Mouse (Mus musculus) lung, embryonic 16.5 days (tissue): Measurements from ENCODE around the gene Gm5134. TPM values are rescaled to one million over a fixed set of nuclear protein-coding genes. Genes with fewer than 3 reads are reported as not detected.

ENCODE experiments used
- ATAC-seq: fragments of 200-750 bp; cut with Nextera tagmentation; 2 replicates; pipeline ENCODE4 v1.8.0; 2017; ENCODE audit warnings: low read depth, mild to moderate bottlenecking, moderate library complexity
- H3K27ac ChIP-seq: fragments of 300-500 bp; sonication (generic); 2 replicates; pipeline ENCODE4 v1.5.1; 2014; ENCODE audit warnings: mild to moderate bottlenecking, control low read depth, low read length
- H3K27me3 ChIP-seq: fragments of 300-500 bp; sonication (generic); 2 replicates; pipeline ENCODE4 v1.6.1; 2014; ENCODE audit warnings: low read depth, low read length, mixed read lengths; ENCODE audit not compliant: control insufficient read depth, insufficient read depth
- H3K36me3 ChIP-seq: fragments of 300-500 bp; sonication (generic); 2 replicates; pipeline ENCODE4 v1.6.1; 2014; ENCODE audit warnings: low read length; ENCODE audit not compliant: control insufficient read depth, insufficient read depth
- H3K4me1 ChIP-seq: fragments of 300-500 bp; sonication (generic); replicated peaks from 2 replicates; pipeline ENCODE4 v1.6.1; 2014; ENCODE audit warnings: low read length, mixed read lengths; ENCODE audit not compliant: control insufficient read depth, insufficient read depth
- H3K4me2 ChIP-seq: fragments of 300-500 bp; sonication (generic); 2 replicates; pipeline ENCODE4 v1.6.1; 2014; ENCODE audit warnings: low read depth, low read length, control low read depth
- H3K4me3 ChIP-seq: fragments of 300-500 bp; sonication (generic); 2 replicates; pipeline ENCODE4 v1.5.1; 2014; ENCODE audit warnings: mild to moderate bottlenecking, low read length, control low read depth
- H3K9ac ChIP-seq: fragments of 300-500 bp; sonication (generic); 2 replicates; pipeline ENCODE4 v1.6.1; 2014; ENCODE audit warnings: low read length, control low read depth
- H3K9me3 ChIP-seq: fragments of 300-500 bp; sonication (generic); 2 replicates; pipeline ENCODE4 v1.6.1; 2016; ENCODE audit warnings: low read length; ENCODE audit not compliant: control insufficient read depth
- WGBS: fragments of 180-500 bp; shearing (Covaris S2); extraction: QIAGEN DNeasy Blood & Tissue Kit; methylation state at CpG from one replicate; pipeline ENCODE4 v1.1.7; 2014; 5-methylcytosine and 5-hydroxymethylcytosine counted together
- polyA plus RNA-seq: library from polyadenylated mRNA; unstranded; fragments of >200 nt; fragmentation: Nextera tagmentation; extraction: Ambion mirVana; gene quantifications from 2 replicates; pipeline ENCODE4 v1.2.1, GENCODE M21; 2015

Gene Gm5134
- polyA plus RNA-seq, 1 experiment from 2014 or later, result not detected

DNA sequence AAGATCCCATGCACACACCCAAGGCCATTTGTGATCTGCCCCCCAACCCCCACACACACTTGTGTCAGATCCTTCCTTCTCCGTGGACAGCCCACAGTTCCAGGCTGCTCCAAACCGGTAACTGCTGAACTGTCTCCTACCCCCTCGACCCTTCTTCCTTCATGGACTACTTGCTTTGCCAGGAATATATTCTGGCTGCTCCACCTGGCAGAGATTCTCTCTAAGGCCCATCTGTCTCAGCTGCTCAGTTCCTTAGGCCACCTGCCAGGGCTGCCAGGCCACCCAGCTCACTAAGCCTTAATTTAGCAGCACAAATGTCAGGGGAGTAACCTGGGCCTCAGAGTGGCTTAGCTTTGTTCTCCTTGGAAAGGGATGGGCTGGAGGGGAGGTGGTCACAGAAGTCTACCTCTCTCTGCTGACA lies 47.8 kb downstream of the Gm5134 start:
- no peak for ATAC-seq
- H3K4me2 ChIP-seq, result no peak overlapping the region
- no peaks in the 10 kb centered on the region for H3K27me3 ChIP-seq
- no peaks in the 10 kb centered on the region for H3K9me3 ChIP-seq
- H3K36me3 ChIP-seq, result no peaks in the 10 kb centered on the region
- H3K4me3 ChIP-seq, result no peak overlapping the region
- no peaks in the 10 kb centered on the region; the same call in 1 of the 2 replicates for H3K4me1 ChIP-seq
- no peak overlapping the region for H3K27ac ChIP-seq
- H3K9ac ChIP-seq, result no peak overlapping the region
- WGBS, result 29% methylated on average over 3 of the region's 3 CpGs

DNA sequence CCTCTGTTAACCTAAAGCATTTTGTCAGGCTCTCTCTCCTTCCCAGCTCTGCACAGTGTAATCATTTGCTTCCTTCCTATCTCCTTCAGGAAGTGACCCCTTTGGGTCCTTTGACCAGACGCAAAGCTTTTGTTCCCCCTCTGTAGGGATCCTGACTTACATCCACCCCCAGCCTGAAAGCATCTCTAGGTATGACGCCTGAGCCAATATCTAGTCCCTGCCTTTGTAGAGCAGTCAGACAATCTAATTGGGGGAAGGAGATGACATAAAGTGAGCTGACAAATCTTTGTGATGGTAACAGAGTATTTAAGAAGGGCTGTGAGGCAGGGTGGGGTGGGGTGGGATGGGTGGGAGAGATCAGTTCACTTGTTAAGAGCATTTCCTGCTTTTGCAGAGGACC lies 48.3 kb downstream of the Gm5134 start:
- Histone ChIP-seq H3K27me3 (no peaks in the 10 kb centered on the region), H3K4me1 (no peaks in the 10 kb centered on the region; the same call in 1 of the 2 replicates), H3K36me3 (no peaks in the 10 kb centered on the region), H3K9me3 (no peaks in the 10 kb centered on the region), H3K9ac (no peak overlapping the region), H3K4me3 (no peak overlapping the region), H3K4me2 (no peak overlapping the region), H3K27ac (no peak overlapping the region)
- no peak for ATAC-seq
- 52% methylated on average over 2 of the region's 2 CpGs for WGBS

DNA sequence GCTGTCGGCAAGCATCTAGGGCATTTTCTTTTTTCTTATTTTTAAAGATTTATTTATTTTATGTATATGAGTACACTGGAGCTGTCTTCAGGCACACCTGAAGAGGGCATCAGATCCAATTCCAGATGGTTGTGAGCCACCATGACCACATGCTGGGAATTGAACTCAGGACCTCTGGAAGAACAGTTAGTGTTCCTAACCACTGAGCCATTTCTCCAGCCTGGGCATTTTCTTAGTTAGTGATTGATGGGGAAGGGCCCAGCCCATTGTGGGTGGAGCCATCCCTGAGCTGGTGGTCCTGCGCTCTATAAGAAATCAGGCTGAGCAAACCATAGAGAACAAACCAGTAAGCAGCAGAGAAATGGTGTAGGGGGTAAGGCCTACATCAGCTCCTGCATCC lies 48.9 kb downstream of the Gm5134 start:
- no peaks in the 10 kb centered on the region for H3K36me3 ChIP-seq
- 92% methylated on average over 2 of the region's 2 CpGs for WGBS
- H3K27me3 ChIP-seq, result no peaks in the 10 kb centered on the region
- no peaks in the 10 kb centered on the region; the same call in 1 of the 2 replicates for H3K4me1 ChIP-seq
- no peaks in the 10 kb centered on the region for H3K9me3 ChIP-seq
- H3K27ac ChIP-seq, result no peak overlapping the region
- no peak overlapping the region for H3K9ac ChIP-seq
- H3K4me3 ChIP-seq, result no peak overlapping the region
- ATAC-seq, result no peak
- no peak overlapping the region for H3K4me2 ChIP-seq

DNA sequence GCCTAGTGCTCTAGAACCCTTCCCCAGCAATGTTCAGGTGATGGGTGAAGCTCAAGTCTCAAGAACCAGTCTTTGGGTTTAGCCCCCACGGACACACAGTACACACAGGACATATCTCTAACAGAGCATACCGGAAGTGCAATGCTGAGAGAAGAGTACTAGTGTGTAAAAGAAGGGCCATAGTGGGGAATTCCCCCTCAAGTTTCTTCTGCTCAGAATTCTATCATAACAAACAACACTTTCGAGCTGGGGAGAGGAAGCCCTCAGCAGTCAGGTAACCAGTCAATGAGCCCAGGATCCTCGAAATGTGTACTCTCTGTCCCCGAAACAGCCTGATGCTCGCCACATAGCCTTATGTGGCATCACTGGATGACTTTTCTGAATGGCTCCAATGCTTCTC lies 52.1 kb downstream of the Gm5134 start:
- 79% methylated on average over 6 of the region's 6 CpGs for WGBS
- H3K9me3 ChIP-seq, result no peaks in the 10 kb centered on the region
- no peak overlapping the region for H3K27ac ChIP-seq

DNA sequence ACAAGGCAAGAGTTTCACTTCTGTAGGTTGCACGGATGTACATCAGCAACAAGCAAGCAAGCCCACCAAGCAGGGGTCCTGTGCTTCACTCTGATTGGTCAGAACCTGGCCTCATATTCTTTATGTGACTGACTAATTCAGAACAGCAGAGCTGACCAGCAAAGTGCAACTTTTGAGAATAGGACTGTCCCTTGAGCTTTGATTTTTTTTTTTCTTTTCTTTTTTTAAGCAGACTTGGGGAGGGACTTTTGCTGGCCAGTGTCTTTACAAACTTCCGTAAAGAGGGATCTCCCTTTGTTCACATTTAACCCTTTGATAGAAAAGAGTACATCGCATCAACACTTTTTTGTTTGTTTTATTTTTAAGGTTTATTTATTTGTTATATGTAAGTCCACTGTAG lies 55.5 kb downstream of the Gm5134 start:
- WGBS, result 63% methylated on average over 3 of the region's 3 CpGs
- H3K4me1 ChIP-seq, result no peaks in the 10 kb centered on the region
- H3K36me3 ChIP-seq, result no peaks in the 10 kb centered on the region
- H3K9me3 ChIP-seq, result no peaks in the 10 kb centered on the region
- H3K9ac ChIP-seq, result no peak overlapping the region
- no peaks in the 10 kb centered on the region for H3K27me3 ChIP-seq
- ATAC-seq, result no peak
- H3K4me3 ChIP-seq, result no peak overlapping the region
- no peak overlapping the region for H3K27ac ChIP-seq
- no peak overlapping the region for H3K4me2 ChIP-seq

More for the DNA sequence above, 52.1 kb downstream of the Gm5134 start:
- H3K9ac ChIP-seq, result no peak overlapping the region
- no peaks in the 10 kb centered on the region; the same call in 1 of the 2 replicates for H3K4me1 ChIP-seq
- no peaks in the 10 kb centered on the region for H3K27me3 ChIP-seq
- ATAC-seq, result no peak
- H3K36me3 ChIP-seq, result no peaks in the 10 kb centered on the region
- no peak overlapping the region for H3K4me3 ChIP-seq
- H3K4me2 ChIP-seq, result no peak overlapping the region

DNA sequence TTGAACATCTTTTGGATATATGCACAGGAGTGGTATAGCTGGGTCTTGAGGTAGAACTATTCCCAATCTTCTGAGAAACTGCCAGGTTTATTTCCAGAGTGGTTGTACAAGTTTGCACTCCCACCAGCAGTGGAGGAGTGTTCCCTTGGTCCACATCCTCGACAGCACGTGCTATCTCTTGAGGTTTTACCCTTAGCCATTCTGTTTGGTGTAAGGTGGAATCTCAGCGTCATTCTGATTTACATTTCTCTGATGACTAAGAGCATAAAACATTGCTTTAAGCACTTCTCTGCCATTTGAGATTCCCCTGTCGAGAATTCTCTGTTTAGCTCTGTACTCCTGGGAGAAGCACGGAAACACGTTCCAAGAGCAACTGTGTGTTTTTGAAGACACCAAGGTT lies 58.6 kb downstream of the Gm5134 start:
- Histone ChIP-seq H3K27ac (no peak overlapping the region), H3K27me3 (no peaks in the 10 kb centered on the region), H3K4me2 (no peak overlapping the region), H3K4me1 (no peaks in the 10 kb centered on the region), H3K36me3 (no peaks in the 10 kb centered on the region), H3K9me3 (no peaks in the 10 kb centered on the region), H3K9ac (no peak overlapping the region), H3K4me3 (no peak overlapping the region)
- WGBS, result 70% methylated on average over 6 of the region's 6 CpGs
- no peak for ATAC-seq

DNA sequence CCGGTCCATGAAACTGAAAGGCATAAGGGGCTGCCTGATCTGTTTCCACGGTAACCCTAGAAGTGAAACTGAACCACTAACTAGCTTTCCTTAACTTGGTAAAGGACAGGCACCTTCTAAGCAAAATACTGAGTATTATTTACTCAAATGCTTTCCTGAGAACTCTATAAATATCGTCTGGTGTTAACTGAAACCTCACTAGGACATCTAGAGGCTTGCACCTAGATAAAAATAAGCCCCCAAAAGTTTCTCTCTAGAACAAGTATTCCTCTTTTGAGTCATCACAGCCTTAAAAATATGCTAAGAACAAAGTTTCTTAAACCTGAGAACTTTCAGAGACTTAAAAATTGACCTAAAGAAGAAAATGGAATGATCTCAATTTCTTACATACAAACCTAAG lies 62.6 kb downstream of the Gm5134 start:
- Histone ChIP-seq H3K9me3 (no peaks in the 10 kb centered on the region), H3K4me3 (no peak overlapping the region), H3K27me3 (no peaks in the 10 kb centered on the region), H3K4me1 (no peaks in the 10 kb centered on the region), H3K9ac (no peak overlapping the region), H3K36me3 (no peaks in the 10 kb centered on the region), H3K4me2 (no peak overlapping the region), H3K27ac (no peak overlapping the region)
- WGBS, result 84% methylated on average over 3 of the region's 3 CpGs
- no peak for ATAC-seq

DNA sequence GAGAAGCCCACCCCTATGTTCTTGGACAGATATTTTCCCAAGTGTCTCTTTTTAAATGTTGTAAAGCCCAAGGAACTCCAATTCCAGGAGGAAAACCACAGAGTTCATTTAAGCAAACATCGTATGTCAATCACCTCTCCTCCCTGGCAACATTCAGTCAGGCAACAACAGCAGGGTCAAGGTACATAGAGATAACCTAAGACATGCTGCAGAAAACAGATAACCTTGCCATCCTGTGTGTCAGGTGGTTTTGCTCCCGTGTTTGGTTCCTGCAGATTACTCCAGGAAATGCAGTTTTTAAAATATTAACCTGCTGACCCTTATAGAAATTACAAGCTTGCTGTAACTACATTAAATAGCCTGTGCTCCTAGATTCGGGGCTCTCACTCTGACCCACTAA lies 67.4 kb downstream of the Gm5134 start:
- WGBS, result 30% methylated on average over 3 of the region's 3 CpGs

DNA sequence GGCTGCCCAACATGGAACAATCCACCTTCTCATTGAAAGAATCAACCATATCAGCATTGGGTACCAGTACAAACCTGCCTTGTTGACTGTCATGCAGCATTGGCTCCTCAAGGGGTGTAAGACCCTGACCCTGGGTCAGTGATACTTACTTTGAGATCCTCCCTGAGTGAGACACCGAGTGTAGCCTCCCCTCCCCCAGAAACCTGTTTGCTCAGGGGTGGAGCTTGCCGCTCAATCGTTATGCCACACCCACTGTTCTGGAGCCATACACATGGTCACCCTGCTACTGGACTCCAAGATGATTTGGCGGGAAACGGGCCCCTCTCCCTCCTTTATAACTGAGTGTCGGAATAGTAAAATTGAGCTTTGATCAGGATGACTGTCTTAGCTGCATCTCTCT lies 69.6 kb downstream of the Gm5134 start:
- H3K36me3 ChIP-seq, result no peaks in the 10 kb centered on the region
- no peaks in the 10 kb centered on the region for H3K27me3 ChIP-seq
- H3K27ac ChIP-seq, result no peak overlapping the region
- H3K4me3 ChIP-seq, result no peak overlapping the region
- H3K9me3 ChIP-seq, result no peaks in the 10 kb centered on the region; the same call in 1 of the 2 replicates
- peaks cover 4% of the 10 kb centered on the region; the same call in 1 of the 2 replicates for H3K4me1 ChIP-seq
- 89% methylated on average over 6 of the region's 6 CpGs for WGBS
- ATAC-seq, result no peak
- no peak overlapping the region for H3K9ac ChIP-seq
- no peak overlapping the region for H3K4me2 ChIP-seq

More for the DNA sequence above, 67.4 kb downstream of the Gm5134 start:
- no peak overlapping the region for H3K4me2 ChIP-seq
- no peaks in the 10 kb centered on the region for H3K4me1 ChIP-seq
- H3K9ac ChIP-seq, result no peak overlapping the region
- no peaks in the 10 kb centered on the region; the same call in 1 of the 2 replicates for H3K9me3 ChIP-seq
- H3K36me3 ChIP-seq, result no peaks in the 10 kb centered on the region
- H3K27ac ChIP-seq, result no peak overlapping the region
- H3K27me3 ChIP-seq, result no peaks in the 10 kb centered on the region
- ATAC-seq, result no peak
- H3K4me3 ChIP-seq, result no peak overlapping the region
